Mouse (Mus musculus): ENCODE measurements around the gene Zfp385c. TPM values are rescaled to one million over a fixed set of nuclear protein-coding genes. Genes with fewer than 3 reads are reported as not detected.
A peak's percentile ranks its signal among the peaks of the same experiment; 100 is the strongest.

Gene Zfp385c
- polyA plus RNA-seq, 1 experiment from 2014 or later, result 0.16 TPM

DNA sequence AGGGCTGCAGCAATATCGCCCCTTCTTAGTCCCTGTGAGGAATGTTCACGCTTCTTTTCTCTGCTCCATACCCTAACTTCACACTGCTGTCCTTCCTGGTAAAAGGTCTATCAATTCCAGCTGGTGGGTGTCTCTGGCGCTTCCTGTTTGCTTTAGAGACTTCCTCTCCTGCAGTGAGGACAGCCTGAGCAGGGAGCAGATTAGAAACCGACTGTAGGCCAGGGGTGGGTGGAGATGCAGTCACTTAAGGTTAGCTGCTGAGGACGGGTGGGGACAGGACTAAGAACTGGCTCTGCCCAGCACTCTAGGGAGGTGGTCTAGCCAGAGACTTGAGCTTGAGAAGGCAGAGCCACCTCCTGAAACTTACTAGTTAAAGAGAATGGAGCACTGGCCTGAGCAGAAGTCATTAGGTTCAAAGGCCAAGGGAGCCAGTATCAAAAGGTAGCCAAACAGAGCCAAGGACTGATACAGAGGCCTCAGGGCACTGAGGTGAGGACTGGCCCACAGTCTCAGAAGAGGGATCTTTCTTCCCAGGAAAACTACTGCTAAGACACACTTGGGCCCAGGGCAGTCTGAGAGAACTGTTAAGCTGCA, 32.8 kb upstream of the Zfp385c start:
- Histone ChIP-seq H3K4me3 (0 out of 2 replicates have a peak overlapping the region, but pooled peaks have one; percentile 11), H3K9me3 (replicated peaks) (no peaks in the 10 kb centered on the region), H3K36me3 (peaks cover 28% of the 10 kb centered on the region), H3K27ac (peak overlapping the region; percentile 74), H3K27me3 (ENCODE audit: low read depth, poor library complexity, severe bottlenecking) (no peaks in the 10 kb centered on the region), H3K4me1 (peaks cover 31% of the 10 kb centered on the region)
- 36% methylated on average over 5 of the region's 5 CpGs for WGBS
- DNase-seq (ENCODE audit: low spot score), result no peak

DNA sequence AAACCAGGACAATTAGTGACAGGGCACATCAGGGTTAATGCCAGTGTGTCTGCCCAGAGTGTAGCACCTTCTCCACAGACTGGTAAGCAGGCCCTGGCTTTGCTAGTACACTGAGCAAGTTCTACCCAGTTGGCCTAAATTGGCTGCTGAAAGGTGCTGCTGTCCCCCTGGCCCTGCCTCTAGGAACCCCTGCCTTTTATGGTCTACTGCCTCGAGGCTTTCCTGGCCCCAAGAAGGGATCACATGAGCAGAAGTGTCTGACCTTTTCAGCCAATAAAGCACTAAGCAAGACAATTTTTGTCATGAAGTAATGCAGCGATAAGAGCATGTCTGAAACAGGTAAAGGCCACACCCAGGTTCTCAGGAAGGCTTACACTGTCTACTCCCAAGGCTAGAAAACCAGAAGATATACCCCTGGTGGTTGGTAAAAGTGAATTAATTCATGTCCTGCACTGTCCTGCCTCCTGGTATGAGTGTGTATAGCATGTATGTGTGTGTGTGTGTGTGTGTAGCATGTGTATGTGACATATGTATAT, 30.3 kb upstream of the Zfp385c start:
- WGBS, result 66% methylated on average over 2 of the region's 2 CpGs
- H3K9me3 ChIP-seq (replicated peaks), result no peaks in the 10 kb centered on the region
- no peak overlapping the region for H3K4me3 ChIP-seq
- H3K4me1 ChIP-seq, result peaks cover 34% of the 10 kb centered on the region
- peaks cover 32% of the 10 kb centered on the region for H3K36me3 ChIP-seq
- H3K27me3 ChIP-seq (ENCODE audit: low read depth, poor library complexity, severe bottlenecking), result no peaks in the 10 kb centered on the region
- H3K27ac ChIP-seq, result peak overlapping the region; percentile 19; the same call in 1 of the 2 replicates
- DNase-seq (ENCODE audit: low spot score), result no peak

DNA sequence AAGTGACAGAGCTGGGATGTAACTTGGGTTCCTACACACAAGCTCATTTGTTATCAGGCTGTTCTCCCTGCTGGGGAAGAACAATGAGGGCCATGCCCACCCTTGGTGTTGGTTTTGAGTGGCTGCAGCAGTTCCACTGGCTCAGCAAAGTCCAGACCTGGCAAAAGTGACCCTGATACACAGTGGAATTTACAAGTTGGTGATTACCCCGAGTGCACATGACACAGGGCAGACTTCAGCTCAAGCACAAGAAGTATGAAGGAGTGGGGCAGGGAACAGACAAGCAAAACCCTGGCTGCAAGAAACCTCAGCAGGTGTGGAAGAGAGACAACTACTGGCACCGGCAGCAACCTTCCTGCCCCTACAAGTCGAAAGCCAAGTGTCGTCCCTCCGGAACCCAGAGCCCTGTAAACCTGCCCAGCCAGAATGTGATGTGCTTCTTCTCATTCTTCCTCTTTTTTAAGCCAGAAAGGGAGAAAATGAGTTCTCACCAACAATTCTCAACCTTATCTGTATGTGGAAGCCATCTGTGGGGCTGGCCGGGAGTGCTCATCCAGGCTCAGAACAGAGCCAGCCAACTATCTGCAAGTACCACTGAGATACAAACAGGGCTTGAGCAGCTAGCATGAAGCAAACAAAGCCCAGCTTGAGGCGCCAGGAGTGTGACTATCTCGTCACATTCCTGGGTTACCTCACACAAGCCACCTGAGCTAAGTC, 29.7 kb upstream of the Zfp385c start:
- peaks cover 34% of the 10 kb centered on the region for H3K4me1 ChIP-seq
- DNase-seq (ENCODE audit: low spot score), result no peak
- 81% methylated on average over 8 of the region's 8 CpGs for WGBS
- no peak overlapping the region for H3K4me3 ChIP-seq
- H3K27me3 ChIP-seq (ENCODE audit: low read depth, poor library complexity, severe bottlenecking), result no peaks in the 10 kb centered on the region
- H3K9me3 ChIP-seq (replicated peaks), result no peaks in the 10 kb centered on the region
- H3K27ac ChIP-seq, result 0 out of 2 replicates have a peak overlapping the region, but pooled peaks have one; percentile 19
- peaks cover 36% of the 10 kb centered on the region for H3K36me3 ChIP-seq

DNA sequence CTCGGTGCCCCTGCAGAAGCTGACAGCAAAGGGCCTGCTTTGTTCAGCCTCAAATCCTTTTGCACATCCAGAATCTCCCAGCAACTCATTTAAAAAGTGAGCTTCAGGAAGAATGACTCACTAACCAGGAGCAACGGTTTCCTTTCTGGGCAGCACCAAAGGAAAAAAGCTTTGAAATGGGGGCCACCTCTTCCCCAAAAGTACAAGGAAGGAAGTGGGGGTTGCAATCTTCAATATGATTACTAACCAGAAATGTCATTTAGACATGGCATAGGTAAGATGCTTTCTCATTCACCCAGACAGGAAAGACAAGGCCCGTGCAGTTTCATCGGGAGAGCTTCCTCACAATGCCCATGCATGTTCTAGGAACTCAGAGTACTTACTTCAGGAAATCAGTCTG, 29.0 kb upstream of the Zfp385c start:
- DNase-seq (ENCODE audit: low spot score), result no peak
- Histone ChIP-seq H3K4me3 (no peak overlapping the region), H3K27ac (no peak overlapping the region), H3K27me3 (ENCODE audit: low read depth, poor library complexity, severe bottlenecking) (no peaks in the 10 kb centered on the region), H3K4me1 (peaks cover 34% of the 10 kb centered on the region), H3K9me3 (replicated peaks) (no peaks in the 10 kb centered on the region), H3K36me3 (peaks cover 42% of the 10 kb centered on the region)
- 82% methylated on average over 4 of the region's 4 CpGs for WGBS

DNA sequence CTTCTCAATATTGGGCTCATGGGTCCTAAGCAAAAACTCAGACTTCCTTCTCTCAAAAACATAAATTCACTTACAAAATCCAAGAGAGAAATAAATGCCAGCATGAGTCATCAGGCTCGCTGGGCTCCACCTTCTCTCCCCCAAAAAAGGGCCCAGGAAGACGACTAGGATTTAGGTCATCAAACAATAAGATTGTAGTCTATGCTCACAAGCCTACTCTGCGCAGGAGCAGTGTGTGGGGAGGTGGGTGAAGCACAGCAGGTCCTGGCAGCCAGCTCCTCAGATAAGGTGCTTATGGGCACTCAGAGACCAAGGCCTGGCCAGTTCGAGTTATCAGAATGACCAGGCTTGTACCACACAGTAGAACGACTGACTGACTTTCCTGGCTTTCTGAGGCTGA, 28.1 kb upstream of the Zfp385c start:
- DNase-seq (ENCODE audit: low spot score), result no peak
- Histone ChIP-seq H3K27ac (0 out of 2 replicates have a peak overlapping the region, but pooled peaks have one; percentile 14), H3K27me3 (ENCODE audit: low read depth, poor library complexity, severe bottlenecking) (no peaks in the 10 kb centered on the region), H3K9me3 (replicated peaks) (no peaks in the 10 kb centered on the region), H3K4me3 (no peak overlapping the region), H3K4me1 (peaks cover 35% of the 10 kb centered on the region), H3K36me3 (peaks cover 50% of the 10 kb centered on the region)
- WGBS, result 82% methylated on average over 5 of the region's 5 CpGs

DNA sequence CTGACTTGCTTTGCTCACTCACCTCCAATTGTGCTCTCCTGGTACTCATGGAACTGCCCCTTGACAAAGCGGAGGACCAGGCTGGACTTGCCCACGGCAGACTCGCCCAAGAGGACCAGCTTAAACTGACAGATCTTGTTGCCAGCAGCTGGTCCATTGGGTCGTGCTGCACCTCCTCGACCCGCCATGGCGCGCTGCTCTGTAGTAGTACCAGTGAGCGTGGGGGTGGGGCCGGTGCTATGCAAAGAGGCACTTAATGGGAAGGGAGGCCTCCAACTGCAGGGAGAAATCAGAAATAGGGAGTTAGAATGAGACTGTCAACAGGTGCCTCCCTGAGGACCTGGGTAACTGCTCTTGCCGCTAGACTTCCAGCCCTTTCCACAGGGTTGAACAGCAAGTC, 27.6 kb upstream of the Zfp385c start:
- DNase-seq (ENCODE audit: low spot score), result no peak
- H3K27ac ChIP-seq, result no peak overlapping the region
- H3K27me3 ChIP-seq (ENCODE audit: low read depth, poor library complexity, severe bottlenecking), result no peaks in the 10 kb centered on the region
- H3K36me3 ChIP-seq, result peaks cover 53% of the 10 kb centered on the region
- WGBS, result 90% methylated on average over 11 of the region's 11 CpGs
- H3K4me3 ChIP-seq, result no peak overlapping the region
- peaks cover 32% of the 10 kb centered on the region for H3K4me1 ChIP-seq
- H3K9me3 ChIP-seq (replicated peaks), result no peaks in the 10 kb centered on the region

DNA sequence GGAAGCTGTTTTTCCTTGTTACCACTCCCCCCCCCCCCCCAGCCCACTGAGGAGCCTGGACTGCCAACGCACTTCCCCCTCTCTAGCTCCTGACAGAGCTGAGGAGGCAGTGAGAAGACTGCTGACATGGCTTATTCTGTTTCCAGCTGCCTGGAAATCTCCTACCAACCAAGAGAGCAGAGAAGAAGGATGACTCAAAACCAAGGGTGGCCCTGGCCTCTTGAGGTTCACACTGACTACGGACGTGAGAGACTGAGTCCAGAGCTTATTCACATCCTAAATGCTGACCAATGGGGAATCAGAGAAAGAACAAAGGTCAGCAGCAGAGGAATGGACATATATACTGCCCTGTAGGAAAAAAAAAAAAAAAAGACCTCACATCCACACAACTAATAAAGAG, 27.1 kb upstream of the Zfp385c start:
- DNase-seq (ENCODE audit: low spot score), result no peak

DNA sequence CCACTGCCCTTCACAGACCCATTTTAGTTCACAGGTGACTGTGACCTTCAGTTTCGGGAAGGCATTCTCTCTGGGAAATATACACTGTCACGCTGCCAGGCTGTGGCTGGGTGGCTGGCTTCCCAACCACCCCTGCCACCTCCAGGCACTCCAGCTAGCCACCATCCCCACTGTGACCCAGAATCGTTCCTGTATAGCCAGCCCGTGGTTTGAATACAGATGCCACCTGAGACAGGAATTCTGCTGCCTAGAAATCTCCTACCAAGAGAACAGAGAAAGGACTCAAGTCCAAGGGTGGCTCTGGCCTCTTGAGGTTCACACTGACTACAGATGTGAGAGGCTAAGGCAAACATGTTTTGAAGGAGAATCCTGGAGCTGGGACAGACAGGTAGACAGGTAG, 26.6 kb upstream of the Zfp385c start:
- Histone ChIP-seq H3K4me3 (no peak overlapping the region), H3K27ac (no peak overlapping the region), H3K9me3 (replicated peaks) (no peaks in the 10 kb centered on the region), H3K36me3 (peaks cover 58% of the 10 kb centered on the region), H3K4me1 (peaks cover 34% of the 10 kb centered on the region), H3K27me3 (ENCODE audit: low read depth, poor library complexity, severe bottlenecking) (no peaks in the 10 kb centered on the region)
- 93% methylated on average over 4 of the region's 4 CpGs for WGBS
- no peak for DNase-seq (ENCODE audit: low spot score)

More for the DNA sequence above, 27.1 kb upstream of the Zfp385c start:
- Histone ChIP-seq H3K9me3 (replicated peaks) (no peaks in the 10 kb centered on the region), H3K27ac (no peak overlapping the region), H3K4me1 (peaks cover 32% of the 10 kb centered on the region), H3K27me3 (ENCODE audit: low read depth, poor library complexity, severe bottlenecking) (no peaks in the 10 kb centered on the region), H3K36me3 (peaks cover 58% of the 10 kb centered on the region), H3K4me3 (no peak overlapping the region)
- 89% methylated on average over 3 of the region's 3 CpGs for WGBS

DNA sequence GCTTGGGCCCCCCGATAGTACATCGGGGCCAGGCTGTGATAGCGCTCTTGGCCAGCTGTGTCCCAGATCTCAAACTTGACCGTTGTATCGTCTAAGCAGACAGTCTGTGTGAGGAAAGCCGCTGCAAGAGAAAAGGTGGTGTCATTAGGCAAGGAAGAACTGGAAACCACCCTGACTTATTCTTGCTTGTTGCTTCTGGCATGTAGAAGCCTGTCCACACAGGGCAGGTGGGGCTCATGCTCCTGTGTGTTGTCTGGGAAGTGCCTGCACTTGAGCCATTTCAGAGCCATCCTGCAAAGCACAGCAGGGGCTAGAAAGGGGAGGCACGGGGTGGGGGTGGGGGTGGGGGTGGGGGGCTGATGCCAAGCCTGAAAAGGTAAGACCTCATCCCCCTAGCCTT, 26.2 kb upstream of the Zfp385c start:
- WGBS, result 92% methylated on average over 7 of the region's 7 CpGs
- Histone ChIP-seq H3K27me3 (ENCODE audit: low read depth, poor library complexity, severe bottlenecking) (no peaks in the 10 kb centered on the region), H3K27ac (no peak overlapping the region), H3K4me3 (no peak overlapping the region), H3K9me3 (replicated peaks) (no peaks in the 10 kb centered on the region), H3K36me3 (peaks cover 58% of the 10 kb centered on the region), H3K4me1 (peaks cover 38% of the 10 kb centered on the region)
- no peak for DNase-seq (ENCODE audit: low spot score)

DNA sequence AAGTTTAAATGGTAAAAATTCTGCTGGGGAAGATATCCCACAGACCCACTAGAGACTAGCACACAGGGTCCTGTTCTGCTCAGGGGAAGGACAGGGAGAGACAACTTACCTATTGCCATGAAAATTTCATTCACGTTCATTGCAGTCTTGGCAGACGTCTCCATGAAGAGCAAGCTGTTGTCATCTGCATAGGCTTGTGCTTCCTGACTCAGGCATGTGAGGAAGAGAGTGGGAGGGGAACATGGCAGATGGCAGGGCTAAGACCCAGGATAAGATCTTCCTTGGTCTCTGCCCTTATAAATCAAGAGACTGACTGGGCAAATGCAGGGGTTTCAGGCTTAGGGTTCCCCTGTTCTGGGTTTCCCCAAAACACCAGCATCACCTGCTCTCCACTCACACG, 24.4 kb upstream of the Zfp385c start:
- Histone ChIP-seq H3K4me3 (no peak overlapping the region), H3K4me1 (peaks cover 45% of the 10 kb centered on the region), H3K36me3 (peaks cover 58% of the 10 kb centered on the region), H3K9me3 (replicated peaks) (no peaks in the 10 kb centered on the region), H3K27ac (no peak overlapping the region), H3K27me3 (ENCODE audit: low read depth, poor library complexity, severe bottlenecking) (no peaks in the 10 kb centered on the region)
- DNase-seq (ENCODE audit: low spot score), result no peak
- 92% methylated on average over 3 of the region's 3 CpGs for WGBS

DNA sequence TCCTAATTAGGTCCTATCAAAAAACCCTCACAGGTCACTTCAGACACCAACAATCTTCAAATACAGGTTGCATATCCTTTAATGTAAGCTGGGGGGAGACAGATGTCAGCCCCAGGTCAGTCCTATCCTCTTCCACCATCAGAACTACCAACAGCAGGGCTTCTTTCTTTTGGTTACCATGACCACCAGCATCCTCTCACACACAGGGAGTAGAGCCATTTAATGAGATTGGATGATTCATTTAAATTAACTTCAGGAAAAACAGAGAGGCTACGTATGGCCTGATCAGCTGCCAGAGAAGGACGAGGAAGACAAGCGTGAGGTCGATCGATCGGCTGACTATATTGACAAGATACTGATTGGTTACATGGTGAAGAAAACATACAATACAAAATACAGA, 22.7 kb upstream of the Zfp385c start:
- no peak overlapping the region for H3K27ac ChIP-seq
- no peaks in the 10 kb centered on the region for H3K27me3 ChIP-seq (ENCODE audit: low read depth, poor library complexity, severe bottlenecking)
- no peaks in the 10 kb centered on the region for H3K9me3 ChIP-seq (replicated peaks)
- WGBS, result 91% methylated on average over 6 of the region's 6 CpGs
- H3K4me3 ChIP-seq, result no peak overlapping the region
- H3K4me1 ChIP-seq, result peaks cover 53% of the 10 kb centered on the region
- DNase-seq (ENCODE audit: low spot score), result no peak
- peaks cover 67% of the 10 kb centered on the region for H3K36me3 ChIP-seq

DNA sequence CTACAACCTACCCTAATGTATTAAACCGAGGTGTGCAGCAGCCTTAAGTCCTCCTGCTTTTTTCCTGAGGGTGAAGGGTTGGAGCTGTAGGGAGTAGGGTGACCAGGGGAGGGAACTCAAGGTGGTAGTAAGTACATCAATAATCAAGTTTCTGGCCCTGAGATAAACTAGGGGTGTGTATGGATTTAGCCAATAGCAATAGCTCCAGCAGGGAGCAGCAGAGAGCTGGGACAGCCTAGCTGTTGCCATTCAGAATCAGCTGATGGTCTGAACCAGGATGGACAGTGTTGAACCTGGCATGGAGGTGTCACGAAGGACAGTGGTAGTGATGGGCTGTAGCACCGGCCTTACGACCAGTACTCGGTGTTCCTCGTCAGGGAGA, 22.3 kb upstream of the Zfp385c start:
- Histone ChIP-seq H3K4me1 (peaks cover 51% of the 10 kb centered on the region), H3K36me3 (peaks cover 67% of the 10 kb centered on the region), H3K4me3 (peak overlapping the region; percentile 43), H3K27ac (peak overlapping the region; percentile 99), H3K27me3 (ENCODE audit: low read depth, poor library complexity, severe bottlenecking) (no peaks in the 10 kb centered on the region), H3K9me3 (replicated peaks) (no peaks in the 10 kb centered on the region)
- WGBS, result 37% methylated on average over 6 of the region's 6 CpGs
- peak; percentile 79 for DNase-seq (ENCODE audit: low spot score)

DNA sequence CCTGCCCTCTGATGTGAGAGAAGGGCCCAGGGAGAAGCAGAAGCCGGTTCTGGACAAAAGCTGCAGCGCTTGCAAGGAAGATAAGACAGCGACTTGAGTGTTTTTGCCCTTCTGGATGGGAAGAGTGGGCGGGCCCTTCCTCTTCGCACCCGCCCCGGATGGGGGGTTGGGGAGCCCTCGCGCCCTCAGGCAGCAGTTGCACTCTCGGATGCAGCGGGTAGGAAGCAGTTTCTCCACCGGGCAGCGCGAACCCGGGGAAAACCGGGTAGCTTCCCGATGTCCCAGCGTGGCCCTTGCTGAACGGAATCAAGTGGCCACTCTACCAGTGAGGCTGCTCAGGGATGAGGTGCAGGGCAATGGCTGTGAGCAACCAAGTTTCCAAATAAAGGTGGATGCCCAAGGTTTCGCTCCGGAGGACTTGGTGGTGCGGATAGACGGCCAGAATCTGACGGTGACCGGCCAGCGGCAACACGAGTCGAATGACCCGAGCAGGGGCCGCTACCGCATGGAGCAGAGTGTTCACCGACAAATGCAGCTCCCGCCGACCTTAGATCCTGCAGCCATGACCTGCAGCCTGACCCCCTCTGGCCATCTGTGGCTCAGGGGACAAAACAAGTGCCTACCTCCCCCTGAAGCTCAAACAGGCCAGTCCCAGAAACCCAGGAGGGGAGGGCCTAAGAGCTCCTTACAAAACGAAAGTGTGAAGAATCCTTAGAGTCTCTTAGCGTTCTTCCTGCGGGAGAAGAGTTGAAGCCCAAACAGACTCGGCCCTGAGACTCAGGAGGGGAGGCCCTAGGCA, 21.7 kb upstream of the Zfp385c start, which contains the start of gene Hspb9:
TSS of gene Hspb9 (plus strand) at position 116 of the 799 bp plus-strand sequence.
- Histone ChIP-seq H3K27ac (peak within 1 kb of the TSS; percentile 99), H3K27me3 (ENCODE audit: low read depth, poor library complexity, severe bottlenecking) (no peaks in the 10 kb centered on the region), H3K4me1 (peaks cover 51% of the 10 kb centered on the region), H3K4me3 (peak within 1 kb of the TSS; percentile 97), H3K36me3 (peaks cover 67% of the 10 kb centered on the region), H3K9me3 (replicated peaks) (no peaks in the 10 kb centered on the region)
- 2% methylated on average over 38 of the region's 38 CpGs for WGBS
- peak; percentile 74 for DNase-seq (ENCODE audit: low spot score)
